18 mouse cellular contexts compared by ENCODE assay signal in genomic region chr4:107774868-107775267, GRCm38 (mm10). TPM values are rescaled to one million over a fixed set of nuclear protein-coding genes. Genes with fewer than 3 reads are reported as not detected.
DNase-seq lines count a peak whose midpoint lies in the region; ATAC-seq and TF ChIP-seq lines count a peak whose summit lies in the region.
"Had no signal": no experiment of that assay in that cellular context is flagged by ENCODE, and none has a peak within 500 bp of the region (broad histone marks: within the 10 kb centered on the region; RNA-seq: fewer than 3 reads in every experiment).

No protein-coding gene starts in this region.

- no peaks in the 10 kb centered on the region for H3K36me3 ChIP-seq in hindbrain, embryonic 10.5 days
- H3K36me3 ChIP-seq in hindbrain, postnatal 0 days (ENCODE audit: insufficient read depth, low read length), result no peaks in the 10 kb centered on the region
- no peaks in the 10 kb centered on the region for H3K36me3 ChIP-seq in midbrain, embryonic 10.5 days
- no peaks in the 10 kb centered on the region for H3K36me3 ChIP-seq in midbrain, postnatal 0 days (ENCODE audit: insufficient read depth, low read length)
- H3K36me3 ChIP-seq in MEL (ENCODE audit: control insufficient read depth in 1 of 2, insufficient read depth in 2 of 2, low read length in 2 of 2), result peaks cover 0 to 3% of the 10 kb centered on the region in 2 experiments; a peak in 2 of 4 replicates
- no peaks in the 10 kb centered on the region for H3K36me3 ChIP-seq in embryonic facial prominence, embryonic 10.5 days (replicated peaks)
- H3K36me3 ChIP-seq in heart, adult 2 months (ENCODE audit: control insufficient read depth, insufficient read depth, low read length), result no peaks in the 10 kb centered on the region
- H3K36me3 ChIP-seq: embryonic facial prominence, embryonic 15.5 days; heart, embryonic 15.5 days had no signal

- TF ChIP-seq RAD21 in MEL (IDR thresholded peaks at IDR 0.05; ENCODE audit: low read depth, low read length), result no peak

- H3K27me3 ChIP-seq in hindbrain, embryonic 10.5 days (ENCODE audit: insufficient read depth, poor library complexity, severe bottlenecking), result peaks cover 12% of the 10 kb centered on the region
- H3K27me3 ChIP-seq in hindbrain, postnatal 0 days (ENCODE audit: insufficient read depth, low read length), result no peaks in the 10 kb centered on the region
- H3K27me3 ChIP-seq in midbrain, embryonic 10.5 days (ENCODE audit: low read depth, poor library complexity, severe bottlenecking), result peaks cover 6% of the 10 kb centered on the region
- H3K27me3 ChIP-seq in midbrain, postnatal 0 days (ENCODE audit: insufficient read depth, low read length), result no peaks in the 10 kb centered on the region
- peaks cover 0 to under 1% of the 10 kb centered on the region in 2 experiments; a peak in 1 of 4 replicates for H3K27me3 ChIP-seq in MEL (ENCODE audit: control insufficient read depth in 1 of 2, insufficient read depth in 2 of 2, low read length in 2 of 2)
- peaks cover 13% of the 10 kb centered on the region; the same call in 1 of the 2 replicates for H3K27me3 ChIP-seq in embryonic facial prominence, embryonic 10.5 days (replicated peaks; ENCODE audit: low read depth, poor library complexity, severe bottlenecking)
- no peaks in the 10 kb centered on the region for H3K27me3 ChIP-seq in heart, adult 2 months (ENCODE audit: control insufficient read depth, insufficient read depth, low read length)
- H3K27me3 ChIP-seq: embryonic facial prominence, embryonic 15.5 days; heart, embryonic 15.5 days had no signal

- no peak for TF ChIP-seq POLR2A in MEL (IDR thresholded peaks at IDR 0.05; ENCODE audit: control insufficient read depth in 1 of 2, insufficient read depth in 1 of 2, low read depth in 1 of 2, low read length in 2 of 2, poor library complexity in 1 of 2)
- no peak for TF ChIP-seq POLR2A in heart, adult 2 months (IDR thresholded peaks at IDR 0.05; ENCODE audit: insufficient read depth, low read depth, low read length)

- no peak overlapping the region for H3K4me3 ChIP-seq in hindbrain, embryonic 10.5 days
- no peak overlapping the region for H3K4me3 ChIP-seq in hindbrain, postnatal 0 days (ENCODE audit: low read length)
- H3K4me3 ChIP-seq in midbrain, embryonic 10.5 days, result no peak overlapping the region
- H3K4me3 ChIP-seq in midbrain, postnatal 0 days (ENCODE audit: low read depth, low read length), result no peak overlapping the region
- H3K4me3 ChIP-seq in MEL (ENCODE audit: control insufficient read depth in 1 of 2, insufficient read depth in 1 of 2, low read depth in 2 of 2, low read length in 2 of 2), result no peak overlapping the region
- no peak overlapping the region for H3K4me3 ChIP-seq in embryonic facial prominence, embryonic 10.5 days
- H3K4me3 ChIP-seq in heart, adult 2 months, result no peak overlapping the region
- H3K4me3 ChIP-seq: embryonic facial prominence, embryonic 15.5 days; erythroblast, embryonic 14.5 days; heart, embryonic 15.5 days had no signal

- H3K9me3 ChIP-seq in hindbrain, embryonic 10.5 days, result 0 out of 2 replicates have a peak, but pooled peaks cover 6% of the 10 kb centered on the region
- H3K9me3 ChIP-seq in hindbrain, postnatal 0 days (ENCODE audit: low read length), result no peaks in the 10 kb centered on the region
- no peaks in the 10 kb centered on the region for H3K9me3 ChIP-seq in midbrain, embryonic 10.5 days (replicated peaks)
- no peaks in the 10 kb centered on the region for H3K9me3 ChIP-seq in midbrain, postnatal 0 days (ENCODE audit: low read length)
- H3K9me3 ChIP-seq in MEL (replicated peaks; ENCODE audit: insufficient read depth, low read length), result no peaks in the 10 kb centered on the region
- H3K9me3 ChIP-seq in embryonic facial prominence, embryonic 10.5 days, result no peaks in the 10 kb centered on the region
- H3K9me3 ChIP-seq: embryonic facial prominence, embryonic 15.5 days; heart, embryonic 15.5 days had no signal

- H3K4me2 ChIP-seq in hindbrain, postnatal 0 days (ENCODE audit: low read depth, low read length), result no peak overlapping the region
- no peak overlapping the region for H3K4me2 ChIP-seq in midbrain, postnatal 0 days (ENCODE audit: low read depth, low read length, poor library complexity, severe bottlenecking)
- H3K4me2 ChIP-seq: embryonic facial prominence, embryonic 15.5 days; heart, embryonic 11.5 days; heart, embryonic 15.5 days had no signal

- no peaks in the 10 kb centered on the region for H3K79me2 ChIP-seq in MEL (ENCODE audit: control insufficient read depth, insufficient read depth, low read length, poor library complexity)
- H3K79me2 ChIP-seq in heart, adult 2 months (replicated peaks; ENCODE audit: control insufficient read depth, insufficient read depth, low read length), result no peaks in the 10 kb centered on the region

- no peak for TF ChIP-seq CTCF in hindbrain, postnatal 0 days (IDR thresholded peaks at IDR 0.05; ENCODE audit: low read depth)
- no peak for TF ChIP-seq CTCF in midbrain, postnatal 0 days (IDR thresholded peaks at IDR 0.05)
- TF ChIP-seq CTCF in MEL (IDR thresholded peaks at IDR 0.05 in 2 of 3, conservative IDR thresholded peaks at IDR 0.05 in 1 of 3; ENCODE audit: control insufficient read depth in 1 of 3, insufficient read depth in 1 of 3, low read depth in 2 of 3, low read length in 3 of 3, poor library complexity in 1 of 3, severe bottlenecking in 1 of 3), result no peak
- no peak for TF ChIP-seq CTCF in heart, adult 2 months (IDR thresholded peaks at IDR 0.05)

- ATAC-seq in hindbrain, postnatal 0 days, result no peak
- no peak for ATAC-seq in midbrain, postnatal 0 days (ENCODE audit: low FRiP score)

- no peak for DNase-seq in hindbrain, embryonic 10.5 days (ENCODE audit: low spot score)
- no peak for DNase-seq in hindbrain, postnatal 0 days (ENCODE audit: low spot score)
- DNase-seq in midbrain, embryonic 10.5 days (ENCODE audit: low spot score), result no peak
- no peak for DNase-seq in midbrain, postnatal 0 days (ENCODE audit: low spot score)
- no peak for DNase-seq in MEL (ENCODE audit: low read depth, low spot score)
- DNase-seq in embryonic facial prominence, embryonic 10.5 days (ENCODE audit: low spot score), result no peak
- no peak for DNase-seq in heart, adult 2 months
- DNase-seq: adrenal gland, adult 8-10 months; adrenal gland, postnatal 36 days; cerebellum, adult 2 months; cerebellum, postnatal 10 days; gastrocnemius, postnatal 10 days; heart, adult 18-20 months; heart, postnatal 14 days had no signal

- peak; percentile 27 to 48; a peak in 2 of 4 replicates for TF ChIP-seq EP300 in MEL (IDR thresholded peaks at IDR 0.05; ENCODE audit: low read depth in 1 of 2, low read length in 2 of 2)
- TF ChIP-seq EP300 in heart, adult 2 months (IDR thresholded peaks at IDR 0.05; ENCODE audit: insufficient read depth, low read depth, low read length), result no peak

- H3K4me1 ChIP-seq in hindbrain, embryonic 10.5 days (replicated peaks), result peaks cover 52% of the 10 kb centered on the region
- H3K4me1 ChIP-seq in hindbrain, postnatal 0 days (ENCODE audit: insufficient read depth, low read length), result 0 out of 2 replicates have a peak, but pooled peaks cover 11% of the 10 kb centered on the region
- peaks cover 29% of the 10 kb centered on the region for H3K4me1 ChIP-seq in midbrain, embryonic 10.5 days
- H3K4me1 ChIP-seq in midbrain, postnatal 0 days (ENCODE audit: insufficient read depth, low read length), result no peaks in the 10 kb centered on the region
- H3K4me1 ChIP-seq in MEL (ENCODE audit: control insufficient read depth in 1 of 2, insufficient read depth in 2 of 2, low read length in 2 of 2), result peaks cover 3 to 18% of the 10 kb centered on the region in 2 experiments; a peak in 3 of 4 replicates
- H3K4me1 ChIP-seq in embryonic facial prominence, embryonic 10.5 days, result peaks cover 21% of the 10 kb centered on the region
- no peaks in the 10 kb centered on the region for H3K4me1 ChIP-seq in heart, adult 2 months (ENCODE audit: control insufficient read depth, insufficient read depth, low read length)
- H3K4me1 ChIP-seq: embryonic facial prominence, embryonic 15.5 days; heart, embryonic 15.5 days had no signal

- intact Hi-C loops in heart, adult 2 months (cut with DNase I), result no loop called here

- whole genome bisulfite sequencing in hindbrain, embryonic 10.5 days, result 75% methylated on average over 2 of the region's 2 CpGs
- WGBS in hindbrain, postnatal 0 days, result 70% methylated on average over 2 of the region's 2 CpGs
- WGBS in midbrain, embryonic 10.5 days, result 83% methylated on average over 2 of the region's 2 CpGs
- 80% methylated on average over 2 of the region's 2 CpGs for WGBS in midbrain, postnatal 0 days
- whole genome bisulfite sequencing in embryonic facial prominence, embryonic 10.5 days, result 82% methylated on average over 2 of the region's 2 CpGs
- 31% methylated on average over 2 of the region's 2 CpGs for WGBS in heart, adult 2 months

- no peak overlapping the region for H3K9ac ChIP-seq in hindbrain, postnatal 0 days (replicated peaks; ENCODE audit: low read length)
- H3K9ac ChIP-seq in midbrain, postnatal 0 days (replicated peaks; ENCODE audit: low read length, poor library complexity, severe bottlenecking), result no peak overlapping the region
- no peak overlapping the region for H3K9ac ChIP-seq in MEL (ENCODE audit: control insufficient read depth, low read depth, low read length, poor library complexity, severe bottlenecking)
- no peak overlapping the region for H3K9ac ChIP-seq in heart, adult 2 months (ENCODE audit: low read depth, low read length)
- H3K9ac ChIP-seq: embryonic facial prominence, embryonic 15.5 days; heart, embryonic 15.5 days had no signal

- H3K27ac ChIP-seq in hindbrain, embryonic 10.5 days, result peak overlapping the region; percentile 81; the same call in 1 of the 2 replicates
- H3K27ac ChIP-seq in hindbrain, postnatal 0 days, result no peak overlapping the region
- peak overlapping the region; percentile 74 for H3K27ac ChIP-seq in midbrain, embryonic 10.5 days (replicated peaks)
- no peak overlapping the region for H3K27ac ChIP-seq in midbrain, postnatal 0 days (ENCODE audit: low read depth, low read length)
- H3K27ac ChIP-seq in MEL (ENCODE audit: control insufficient read depth, low read depth, low read length), result no peak overlapping the region
- H3K27ac ChIP-seq in embryonic facial prominence, embryonic 10.5 days (replicated peaks), result peak overlapping the region; percentile 42; the same call in 1 of the 2 replicates
- H3K27ac ChIP-seq in heart, adult 2 months, result no peak overlapping the region
- H3K27ac ChIP-seq: embryonic facial prominence, embryonic 15.5 days; heart, embryonic 15.5 days had no signal

RNA-seq across cellular contexts. Expression of gene Lrp8, which starts 27.2 kb away (rescaled TPM):
- polyA plus RNA-seq in hindbrain, embryonic 10.5 days (2016; fragmentation: Nextera tagmentation; extraction: Ambion mirVana), result 10.0 and 13.9 TPM in 2 replicates
- 62.2 and 65.9 TPM in 2 replicates for total RNA-seq in hindbrain, postnatal 0 days (2014; rRNA removed)
- 33.9 and 34.5 TPM in 2 replicates for polyA plus RNA-seq in hindbrain, postnatal 0 days (2015; fragmentation: Nextera tagmentation; extraction: Ambion mirVana)
- polyA plus RNA-seq in midbrain, embryonic 10.5 days (2016; fragmentation: Nextera tagmentation; extraction: Ambion mirVana), result 10.4 and 15.0 TPM in 2 replicates
- total RNA-seq in midbrain, postnatal 0 days (2014; rRNA removed), result 74.1 and 78.5 TPM in 2 replicates
- polyA plus RNA-seq in midbrain, postnatal 0 days (2015; fragmentation: Nextera tagmentation; extraction: Ambion mirVana), result 31.9 and 35.2 TPM in 2 replicates
- 20.6 and 25.2 TPM in 2 replicates for total RNA-seq in MEL (2012; rRNA removed)
- 10 to 100 TPM in 1 of 2 experiments, not detected in 1; 33.2 TPM for polyA plus RNA-seq in MEL (2012; ENCODE audit: insufficient read depth in 1 of 2, insufficient read length in 2 of 2, low read depth in 1 of 2, low replicate concordance in 2 of 2, missing spikeins in 1 of 2)
- 7.4 and 8.5 TPM in 2 replicates for polyA plus RNA-seq in embryonic facial prominence, embryonic 10.5 days (2016; fragmentation: Nextera tagmentation; extraction: Ambion mirVana)
- total RNA-seq in heart, adult 2 months (2021), result 1 to 10 TPM in 1 of 2 experiments, under 1 TPM in 1; 0.68 to 1.1 TPM
- 0.97 and 1.0 TPM in 2 replicates for polyA plus RNA-seq in heart, adult 2 months (2012; rRNA removed)

Comparison
In these comparisons a context has a peak if more than half of its experiments do, and no peak if none do; other contexts are left out.
1. H3K27ac ChIP-seq: peak in hindbrain, embryonic 10.5 days (single experiment), midbrain, embryonic 10.5 days (single experiment) and embryonic facial prominence, embryonic 10.5 days (single experiment); none in hindbrain, postnatal 0 days (single experiment), midbrain, postnatal 0 days (single experiment), MEL (single experiment) and heart, adult 2 months (single experiment).